Mouse (Mus musculus): ENCODE data around the gene Tbc1d10b.

The Tbc1d10b gene

DNA sequence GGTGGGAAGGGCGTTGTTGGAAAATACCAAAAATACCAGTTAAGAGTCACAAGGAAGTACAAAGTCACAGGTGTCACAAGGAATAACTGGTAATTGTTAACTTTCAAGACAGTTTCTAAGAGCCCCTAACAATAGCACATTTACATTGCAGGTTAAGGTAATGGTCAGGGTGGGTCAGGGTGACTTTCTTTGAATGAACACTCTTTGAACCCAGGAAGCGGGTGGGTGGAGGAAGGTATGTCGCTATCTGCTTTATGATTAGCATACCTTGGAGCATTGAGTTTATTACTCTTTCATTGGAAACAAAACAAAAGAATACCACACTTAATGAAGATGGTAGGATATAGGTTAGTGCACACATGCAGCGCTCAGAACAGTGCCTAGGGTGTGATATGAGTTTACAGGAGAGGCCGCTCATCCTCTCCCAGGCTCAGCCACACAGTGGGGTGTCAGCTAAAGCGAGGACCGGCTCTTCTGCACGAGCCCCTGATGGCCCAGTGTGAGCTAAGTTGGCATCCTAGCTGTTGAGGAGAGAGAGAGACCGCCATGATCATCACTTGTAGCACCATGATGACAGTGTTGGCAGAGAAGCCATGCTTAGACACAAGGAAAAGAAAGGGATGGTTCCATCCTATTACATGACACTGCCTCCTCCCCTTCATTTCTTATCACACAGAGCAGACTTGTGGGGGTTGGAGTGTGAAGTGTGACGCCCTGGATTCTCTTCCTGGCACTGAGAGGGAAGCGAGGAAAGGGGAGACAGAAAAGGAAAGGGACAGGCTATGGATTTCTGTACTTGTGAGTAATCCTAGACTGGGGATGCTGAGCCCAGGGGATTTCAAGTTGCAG, 17.1 kb upstream of the Tbc1d10b start:
- no peak for DNase-seq (ENCODE audit: low spot score in 2 of 2)

DNA sequence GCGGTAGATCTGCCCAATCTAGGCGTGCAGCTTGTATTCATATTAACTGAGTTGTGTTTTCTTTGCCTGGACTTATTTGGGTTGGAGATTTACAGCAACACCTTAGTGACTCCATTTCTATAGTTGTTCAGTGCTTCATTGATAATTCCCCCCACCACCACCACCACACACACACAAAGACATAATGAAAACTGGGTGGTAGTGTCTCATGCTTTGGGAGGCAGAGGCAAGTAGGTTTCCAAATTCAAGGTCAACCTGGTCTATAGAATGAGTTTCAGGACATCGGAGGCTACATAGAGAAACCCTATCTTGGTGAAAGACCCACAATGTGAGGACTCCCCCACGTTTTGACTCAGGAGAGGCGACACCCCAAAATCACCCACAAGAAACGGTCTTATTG, 16.3 kb upstream of the Tbc1d10b start:
- no peak for DNase-seq (ENCODE audit: low spot score in 2 of 2)

DNA sequence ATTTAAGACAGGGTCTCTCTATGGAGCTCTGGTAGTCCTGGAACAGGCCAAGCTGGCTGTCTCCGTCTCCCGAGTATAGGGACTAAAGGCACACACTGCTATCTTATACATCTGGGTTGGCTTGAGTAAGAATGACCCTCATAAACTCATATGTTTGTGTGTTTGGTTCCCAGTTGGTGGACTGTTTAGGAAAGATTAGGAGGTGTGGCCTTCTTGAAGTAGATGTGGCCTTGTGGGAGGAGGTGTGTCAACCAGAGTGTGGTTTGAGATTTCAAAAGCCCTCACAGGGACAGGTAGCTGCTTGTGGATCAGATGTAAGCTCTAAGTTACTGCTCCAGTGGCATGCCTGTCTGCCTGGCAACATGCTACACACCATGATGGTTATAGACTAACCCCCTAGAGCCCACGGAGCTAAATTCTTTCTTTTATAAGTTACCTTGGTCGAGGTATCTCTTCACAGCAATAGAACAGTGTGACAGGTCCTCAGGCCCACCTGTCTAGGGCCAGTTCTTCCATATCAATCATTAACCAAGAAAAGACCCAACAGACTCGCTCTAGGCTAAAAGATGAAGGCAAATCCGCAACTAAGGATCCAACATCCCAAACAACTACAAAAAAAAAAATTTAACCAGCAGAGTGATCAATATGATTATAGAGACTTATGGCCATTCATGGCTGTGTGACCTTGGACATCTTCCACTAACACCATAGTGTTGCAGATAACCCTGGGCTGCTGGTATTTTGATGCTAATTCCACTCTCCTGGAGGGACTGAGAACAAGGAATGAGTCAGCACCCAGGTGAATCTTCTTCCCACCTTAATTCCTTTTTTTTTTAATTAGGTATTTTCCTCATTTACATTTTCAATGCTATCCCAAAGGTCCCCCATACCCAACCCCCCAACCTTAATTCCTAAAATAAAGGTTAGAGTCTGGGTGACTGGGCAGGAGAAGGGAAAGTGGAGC, 15.5 kb upstream of the Tbc1d10b start:
- DNase-seq (ENCODE audit: low spot score in 2 of 2): no peak

DNA sequence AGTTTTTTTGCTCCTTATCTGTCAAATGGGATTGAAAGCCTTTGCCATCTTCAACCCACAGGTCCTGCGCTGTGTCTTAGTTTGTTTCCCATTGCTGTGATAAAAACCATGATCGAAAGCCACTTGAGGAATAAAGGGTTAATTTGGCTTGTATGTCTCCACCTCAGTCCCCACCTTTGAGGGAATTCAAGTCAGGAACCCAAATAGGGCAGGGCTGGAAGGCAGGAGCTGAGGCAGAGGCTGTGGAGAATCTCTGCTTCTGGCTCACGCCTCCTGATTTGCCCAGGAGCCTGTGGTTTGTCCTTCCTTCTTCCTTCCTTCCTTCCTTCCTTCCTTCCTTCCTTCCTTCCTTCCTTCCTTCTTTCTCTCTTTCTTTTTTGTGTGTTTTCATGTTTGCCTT, 14.8 kb upstream of the Tbc1d10b start:
- DNase-seq (ENCODE audit: low spot score in 2 of 2): no peak

DNA sequence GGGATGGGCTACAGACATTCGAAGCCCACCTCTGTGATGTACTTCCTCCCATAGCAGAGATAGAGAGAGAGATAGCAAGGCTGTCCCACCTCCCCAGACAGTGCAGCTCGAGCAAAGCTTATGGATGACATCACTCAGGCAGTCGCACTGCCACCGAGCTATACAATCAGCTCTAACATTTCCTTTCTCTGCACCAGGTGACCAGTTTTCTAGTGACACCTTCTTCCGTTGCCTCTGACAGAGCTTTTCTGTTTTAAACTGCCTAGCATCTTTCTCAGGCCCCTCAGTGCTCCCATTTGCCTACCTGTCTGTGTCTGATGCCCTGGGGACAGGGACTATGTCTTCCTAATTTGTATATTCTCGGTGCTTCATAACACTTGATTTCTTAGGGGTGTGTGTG, 12.2 kb upstream of the Tbc1d10b start:
- no peak for DNase-seq (ENCODE audit: low spot score in 2 of 2)

DNA sequence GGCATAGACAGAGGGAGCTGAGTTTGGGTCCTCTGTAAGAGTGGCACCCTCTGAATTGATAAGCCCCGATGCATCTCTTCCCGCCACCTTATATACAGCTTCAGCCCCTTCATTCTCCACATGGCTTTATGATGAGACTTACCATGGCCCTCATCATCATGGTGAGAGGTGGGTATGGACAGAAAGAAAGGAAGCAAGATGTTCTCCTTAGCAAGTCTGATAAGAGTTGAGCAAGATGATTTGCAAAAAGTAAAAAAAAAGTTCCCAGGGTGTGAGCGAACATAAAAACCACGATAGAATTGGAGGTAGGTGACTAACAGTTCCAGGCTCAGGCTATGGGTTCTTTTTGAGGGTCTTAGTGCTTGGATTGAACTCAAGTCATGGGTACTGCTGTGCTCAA, 10.4 kb upstream of the Tbc1d10b start:
- no peak for DNase-seq (ENCODE audit: low spot score in 2 of 2)

DNA sequence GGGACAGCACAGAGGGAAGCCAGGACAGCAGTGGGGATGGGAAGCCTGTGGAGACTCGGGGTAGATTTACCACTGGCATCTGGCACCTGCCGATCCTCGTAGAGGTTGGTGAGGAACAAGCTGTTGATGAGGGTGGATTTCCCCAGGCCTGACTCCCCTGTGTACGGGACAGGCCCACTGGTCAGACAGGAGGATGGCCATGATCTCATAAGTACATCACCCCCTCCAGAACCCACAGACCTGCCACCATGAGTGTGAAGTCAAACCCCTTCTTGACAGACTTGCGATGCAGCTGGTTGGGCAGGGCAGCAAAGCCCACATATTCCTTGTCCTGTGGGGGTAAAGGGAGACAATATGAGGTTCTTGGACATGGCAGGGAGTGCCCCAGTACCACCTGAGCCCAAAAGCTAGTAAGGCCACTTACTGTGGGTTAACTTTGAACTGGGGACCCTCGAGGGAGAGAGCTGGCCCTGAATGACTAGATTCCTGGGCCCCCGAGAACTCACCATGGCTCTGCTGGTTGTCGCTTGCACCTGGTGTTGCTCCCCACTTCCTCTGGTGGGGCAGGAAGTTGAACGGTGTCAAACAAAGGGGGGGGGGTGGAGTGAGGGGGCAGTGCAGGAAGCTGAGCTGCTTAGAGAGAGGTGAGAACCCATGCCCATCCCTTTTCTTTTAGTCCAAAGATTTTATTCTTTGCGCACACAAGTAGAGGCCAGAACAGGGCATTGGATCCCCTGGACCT, 9.8 kb upstream of the Tbc1d10b start:
- no peak for DNase-seq (ENCODE audit: low spot score in 2 of 2)

DNA sequence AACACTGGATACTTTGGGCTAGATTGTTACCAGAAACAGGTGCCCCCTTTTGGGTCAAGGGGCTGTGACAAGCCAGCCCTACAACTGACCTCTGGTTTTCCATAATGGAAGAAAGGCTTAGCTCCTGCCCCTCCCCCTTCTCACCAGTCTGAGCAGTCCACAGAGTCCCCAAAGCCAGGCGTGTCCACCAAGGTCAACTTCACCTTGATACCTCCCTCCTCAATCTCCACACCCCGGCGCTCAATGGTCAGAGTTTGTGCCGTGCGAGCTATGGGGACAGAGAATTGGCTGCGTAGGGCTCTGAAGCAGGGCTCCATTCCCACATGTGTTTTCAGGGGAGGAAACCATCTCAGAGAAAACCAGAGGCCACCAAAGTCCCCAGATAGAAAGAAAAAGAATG, 9.2 kb upstream of the Tbc1d10b start:
- DNase-seq (ENCODE audit: low spot score in 2 of 2): no peak

DNA sequence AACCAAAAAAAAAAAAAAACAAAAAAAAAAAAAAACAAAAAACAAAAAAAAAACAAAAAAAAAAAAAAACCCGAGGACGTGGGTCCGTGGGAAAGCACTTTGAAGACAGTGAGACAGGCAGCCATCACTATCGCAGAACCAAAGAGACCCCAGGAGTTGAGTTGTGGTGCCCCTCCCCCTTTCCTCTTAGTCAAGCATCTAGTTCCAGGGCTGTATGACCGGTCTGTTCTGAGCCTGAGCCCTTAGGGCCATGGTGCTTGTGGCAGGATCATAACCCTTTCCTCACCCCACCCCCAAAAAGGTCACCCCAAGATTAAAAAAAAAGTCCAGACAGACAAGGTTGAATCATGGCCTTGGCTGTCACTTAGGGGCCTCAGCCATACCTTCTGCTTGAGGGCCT, 8.0 kb upstream of the Tbc1d10b start:
- DNase-seq (ENCODE audit: low spot score in 2 of 2): no peak

DNA sequence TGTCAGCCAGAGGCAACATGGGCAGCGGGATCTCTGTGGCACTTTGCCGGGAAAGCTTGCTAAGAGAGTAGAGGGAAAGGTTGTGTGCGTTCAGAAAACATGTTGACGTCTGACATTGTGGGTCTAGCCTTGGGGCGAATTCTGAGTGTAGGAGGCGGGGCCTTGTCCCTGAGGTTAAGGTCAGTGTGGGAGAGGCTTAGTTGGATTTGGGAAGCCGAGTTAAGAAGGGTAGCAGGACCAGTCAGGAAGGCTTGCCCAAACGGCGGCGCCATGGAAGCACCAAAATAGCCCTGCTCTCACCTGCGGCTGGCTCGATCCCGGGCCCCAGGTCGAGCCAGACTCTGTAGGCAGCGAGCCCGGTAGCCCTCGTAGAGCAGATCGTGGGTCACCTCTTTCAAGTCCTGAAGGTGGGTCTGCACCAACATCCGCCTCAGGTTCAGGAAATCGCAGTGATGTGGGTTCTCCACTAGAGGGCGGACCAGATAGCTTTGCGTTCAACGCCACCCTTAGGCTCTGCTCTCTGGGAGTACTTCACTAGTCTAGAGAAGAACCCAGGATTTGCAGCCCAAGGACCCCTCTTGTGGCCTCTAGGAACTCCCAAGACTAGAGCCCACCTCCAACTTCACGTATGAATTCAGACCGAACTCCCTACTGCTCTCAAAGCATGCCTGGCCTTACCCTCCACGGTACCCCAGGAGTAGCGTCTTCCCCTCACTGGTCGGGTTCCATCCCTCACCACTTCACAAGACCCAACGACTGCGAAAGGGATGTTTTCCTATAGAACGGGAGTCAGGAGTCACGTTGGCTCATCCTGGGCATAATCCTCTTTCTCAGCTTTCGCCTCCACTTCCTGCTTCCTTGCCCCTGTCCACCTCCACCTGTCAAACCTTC, 7.0 kb upstream of the Tbc1d10b start:
- peak in 1 of 2 experiments; percentile 49 for DNase-seq (ENCODE audit: low spot score in 2 of 2)

DNA sequence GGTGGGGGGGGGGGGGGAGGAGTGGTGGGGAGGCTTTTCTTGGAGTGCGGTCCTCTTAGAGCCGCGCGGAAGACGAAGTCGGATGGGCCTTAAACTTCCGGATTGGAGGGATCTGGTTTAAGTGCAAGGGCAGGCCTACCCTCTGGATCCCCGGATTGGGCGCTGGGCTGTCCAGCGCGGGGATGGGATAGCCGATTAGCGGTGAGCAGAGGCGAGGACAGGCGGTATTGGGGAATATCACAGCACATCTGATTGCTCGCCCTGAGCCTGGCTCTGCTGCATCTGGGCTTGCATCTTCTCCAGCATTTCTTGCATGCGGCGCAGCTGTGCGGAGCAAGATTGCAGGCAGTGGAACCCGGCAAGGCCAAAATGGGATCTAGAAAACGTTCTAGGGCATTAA, 6.3 kb upstream of the Tbc1d10b start:
- DNase-seq (ENCODE audit: low spot score in 2 of 2): no peak

DNA sequence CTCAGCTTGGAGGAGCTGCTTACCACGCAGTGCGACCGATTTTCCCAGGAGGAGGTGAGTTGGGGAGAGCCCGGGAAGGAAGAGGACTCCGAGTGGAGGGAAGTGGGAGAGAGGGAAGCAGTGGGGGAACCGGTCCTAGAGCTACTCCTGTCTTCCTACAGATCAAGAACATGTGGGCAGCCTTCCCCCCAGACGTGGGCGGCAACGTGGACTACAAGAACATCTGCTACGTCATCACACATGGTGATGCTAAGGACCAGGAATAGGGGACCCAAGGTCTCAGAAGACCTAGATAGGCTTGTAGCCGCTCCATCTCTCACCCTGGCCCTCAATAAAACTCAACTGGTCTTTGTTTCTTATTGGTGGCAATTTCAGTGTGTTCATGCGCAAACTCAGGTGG, 5.7 kb upstream of the Tbc1d10b start:
- no peak for DNase-seq (ENCODE audit: low spot score in 2 of 2)

DNA sequence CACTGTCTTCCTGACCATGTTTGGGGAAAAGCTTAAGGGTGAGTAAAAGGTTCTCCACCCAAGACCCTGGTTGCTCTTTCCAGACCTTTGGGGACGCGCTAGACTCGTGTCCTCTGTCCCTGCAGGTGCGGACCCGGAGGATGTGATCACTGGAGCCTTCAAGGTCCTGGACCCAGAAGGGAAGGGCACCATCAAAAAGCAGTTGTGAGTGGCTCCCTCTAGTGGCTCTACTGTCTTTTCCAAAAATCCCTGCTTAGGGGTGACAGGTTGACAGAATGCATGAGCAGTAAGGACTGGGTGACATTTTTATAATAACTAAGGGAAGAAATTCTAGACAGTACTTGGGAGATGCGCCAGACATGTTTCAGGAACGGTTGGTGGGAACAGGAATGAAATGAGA, 5.2 kb upstream of the Tbc1d10b start:
- DNase-seq (ENCODE audit: low spot score in 2 of 2): no peak

DNA sequence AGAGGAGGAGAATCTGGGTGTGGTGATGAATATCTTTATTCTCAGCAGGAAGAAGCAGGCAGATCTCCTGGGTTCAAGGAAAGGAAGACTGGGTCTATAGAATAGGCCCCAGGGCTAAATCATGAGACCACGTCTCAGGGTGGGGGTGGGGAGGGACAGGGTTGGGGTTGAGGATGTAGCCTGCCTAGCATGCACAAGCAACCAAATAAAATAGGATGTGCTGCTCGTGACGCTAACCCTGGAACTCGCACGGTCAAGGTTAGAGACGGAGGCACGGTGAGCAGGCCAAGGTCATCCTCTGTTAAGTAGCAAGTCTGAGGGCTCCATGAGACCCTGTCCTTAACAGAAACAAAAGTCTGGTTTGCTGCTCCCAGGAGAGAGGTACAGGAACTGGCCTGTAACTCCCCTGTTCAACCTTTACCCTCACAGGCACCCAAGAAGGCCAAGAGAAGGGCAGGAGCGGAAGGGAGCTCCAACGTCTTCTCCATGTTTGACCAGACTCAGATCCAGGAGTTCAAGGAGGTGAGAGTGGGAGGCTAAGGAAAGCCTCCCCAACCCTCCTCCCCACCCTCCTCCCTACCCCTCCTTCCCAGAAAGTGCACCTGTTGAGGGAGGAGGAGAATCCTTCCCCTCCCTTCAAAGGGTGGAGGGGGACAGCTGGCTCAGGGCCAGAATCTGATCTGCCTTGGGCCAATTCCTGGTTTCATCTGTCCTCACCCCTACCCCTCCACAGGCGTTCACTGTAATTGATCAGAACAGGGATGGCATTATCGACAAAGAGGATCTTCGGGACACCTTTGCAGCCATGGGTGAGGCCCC, 4.4 kb upstream of the Tbc1d10b start:
- no peak for DNase-seq (ENCODE audit: low spot score in 2 of 2)

DNA sequence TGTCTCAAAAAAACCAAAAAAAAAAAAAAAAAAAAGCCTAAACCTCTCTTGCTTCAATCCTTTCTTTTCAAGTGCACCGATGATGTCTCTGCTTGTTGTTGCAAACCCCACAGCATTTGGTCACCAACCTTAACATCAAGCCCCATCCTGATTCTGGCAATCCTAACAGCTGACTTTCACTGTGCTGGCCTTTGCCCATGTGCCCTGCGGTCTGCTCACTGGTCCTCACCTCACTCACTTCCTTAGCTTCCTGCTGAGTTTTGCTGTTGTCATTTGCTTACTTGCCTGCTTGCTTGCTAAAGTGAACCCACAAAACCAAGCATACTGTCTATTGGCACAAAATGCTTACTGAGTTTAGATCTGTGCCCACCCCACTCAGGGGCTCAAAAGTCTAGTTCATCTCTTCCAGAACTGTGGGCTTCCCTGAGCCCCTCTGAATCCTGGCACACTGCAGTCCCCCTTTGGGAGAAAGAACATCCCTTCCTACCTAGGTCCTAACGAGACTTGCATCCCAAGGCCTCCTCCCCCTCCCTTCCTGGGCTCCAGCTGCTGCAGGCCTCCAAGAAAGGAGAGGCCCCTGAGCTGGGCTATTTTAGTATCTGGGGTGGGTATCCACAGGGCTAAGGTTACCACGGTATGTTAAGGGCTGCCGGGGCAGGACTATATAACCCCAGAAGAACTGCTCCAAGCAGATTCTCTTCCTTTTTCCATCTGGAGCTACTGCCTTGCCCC, 2.9 kb upstream of the Tbc1d10b start:
- no peak for DNase-seq (ENCODE audit: low spot score in 2 of 2)

DNA sequence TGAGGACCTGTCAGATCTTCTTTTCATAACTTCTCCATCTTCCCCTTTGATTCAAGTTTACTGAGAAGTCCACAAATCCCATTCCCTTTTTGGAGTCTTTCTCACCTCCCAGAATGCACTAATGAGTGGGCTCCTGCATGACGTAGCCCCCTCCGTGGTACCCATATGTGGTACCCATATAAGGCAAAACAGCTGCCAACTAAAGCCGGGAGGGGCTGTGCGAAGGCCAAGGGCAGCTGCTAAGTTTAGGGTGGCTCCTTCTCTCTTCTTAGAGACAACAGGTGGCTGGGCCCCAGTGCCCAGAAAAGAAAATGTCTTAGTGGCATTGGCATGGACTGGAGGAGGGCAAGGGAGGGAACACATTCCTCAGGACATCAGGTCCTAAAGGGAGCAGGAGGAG, 2.0 kb upstream of the Tbc1d10b start:
- DNase-seq (ENCODE audit: low spot score in 2 of 2): no peak

DNA sequence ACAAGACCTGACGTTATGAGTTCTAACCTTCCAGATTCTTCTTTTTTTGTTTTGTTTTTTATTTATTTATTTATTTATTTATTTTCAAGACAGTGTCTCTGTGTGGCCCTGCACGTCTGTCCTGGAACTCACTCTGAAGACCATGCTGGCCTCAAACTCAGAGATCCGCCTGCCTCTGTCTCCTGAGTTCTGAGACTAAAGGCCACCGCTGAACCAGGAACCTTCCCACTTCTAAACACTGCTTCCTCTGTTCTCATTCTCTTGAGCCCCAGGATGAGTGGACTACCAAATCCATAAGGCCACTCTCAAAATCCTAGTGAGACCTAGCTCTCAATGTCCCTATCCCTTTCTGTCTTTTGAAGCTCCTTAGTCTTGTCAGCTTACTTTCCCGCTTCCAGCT, 1.6 kb upstream of the Tbc1d10b start:
- DNase-seq (ENCODE audit: low spot score in 2 of 2): no peak

DNA sequence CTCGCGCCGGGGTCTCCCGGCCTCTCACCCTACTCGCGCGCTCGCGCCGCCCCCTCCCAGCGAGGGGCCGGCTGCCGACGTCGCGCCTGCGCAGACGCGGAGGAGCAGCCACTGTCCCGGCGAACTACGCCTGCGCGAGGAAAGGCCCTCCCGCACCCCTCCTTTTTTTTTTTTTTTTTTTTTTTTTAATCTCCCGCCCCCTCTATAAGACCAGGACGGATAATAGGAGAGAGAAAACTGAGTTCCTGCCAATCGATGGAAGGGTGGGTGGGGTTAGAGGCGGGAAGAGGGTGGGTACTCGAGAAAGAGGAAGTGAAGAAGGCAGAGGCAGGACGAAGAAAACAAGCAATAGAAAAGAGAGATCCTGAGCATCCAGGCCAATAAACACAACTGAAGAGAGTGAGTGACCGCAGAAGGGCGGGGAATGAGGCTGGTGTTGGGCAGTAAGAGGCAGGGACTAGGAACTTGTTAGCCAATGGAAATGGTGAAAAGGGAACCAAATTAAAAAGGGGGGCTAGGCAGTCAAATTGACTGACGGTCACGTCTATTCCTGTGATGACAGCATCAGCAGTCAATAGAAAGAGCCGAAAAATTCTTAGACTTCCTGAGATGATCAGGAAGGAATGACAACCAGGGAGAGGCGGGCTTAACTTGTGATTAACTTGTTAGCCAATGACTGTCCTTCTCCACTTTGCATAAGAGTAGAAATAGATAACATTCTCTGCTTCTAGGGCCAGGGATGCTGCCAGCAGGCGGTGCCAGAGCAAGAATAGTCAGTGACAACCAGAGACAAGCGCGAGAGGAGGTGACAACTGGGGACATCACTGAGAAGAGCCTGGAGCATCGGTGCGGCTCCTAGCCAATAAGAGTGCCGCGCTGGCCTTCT, 528 bp upstream of the Tbc1d10b start, which contains the start of gene Mylpf:
TSS of gene Mylpf (plus strand) at position 338 of the 886 bp plus-strand sequence.
- peak; percentile 85 to 94 for DNase-seq (ENCODE audit: low spot score in 2 of 2)
